Mouse (Mus musculus) layer of hippocampus, postnatal 10 days (tissue): ENCODE measurements around the gene 2210407C18Rik. TPM values are rescaled to one million over a fixed set of nuclear protein-coding genes. Genes with fewer than 3 reads are reported as not detected.
A peak's percentile ranks its signal among the peaks of the same experiment; 100 is the strongest.

ENCODE experiments used
- DNase-seq, 2 experiments: peaks; one replicate each; pipeline ENCODE4 v3.0.0; 2021; ENCODE audit warnings: low spot score in 2 of 2
- long read RNA-seq: library from polyadenylated mRNA; stranded (forward); transcript quantifications from one replicate; pipeline ENCODE4 v2.0.0, GENCODE M21; 2023
- total RNA-seq, 2 experiments: library from RNA; stranded (reverse); gene quantifications; 2 replicates each; pipeline ENCODE4 v1.2.3; 2021

The 2210407C18Rik gene
- not detected for total RNA-seq
- long read RNA-seq: 0 reads

DNA sequence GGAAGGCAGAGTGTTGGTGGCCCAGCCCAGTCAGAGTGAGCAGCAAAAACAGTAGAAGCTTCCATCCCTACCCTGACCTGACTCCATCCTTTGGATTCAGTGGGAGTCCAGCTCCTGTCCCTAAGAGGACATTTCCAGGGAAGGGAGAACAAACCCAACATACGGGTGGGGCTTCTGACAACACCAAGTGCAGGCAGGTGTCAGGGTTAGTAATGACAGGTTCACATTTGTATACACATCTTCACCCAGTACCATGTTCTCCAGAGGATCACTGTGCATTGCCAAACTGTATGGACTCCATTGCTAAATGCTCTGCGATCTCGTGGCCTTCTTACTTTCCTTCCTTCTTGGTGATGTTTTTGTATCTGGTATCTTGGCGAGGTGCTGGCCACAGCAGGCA, at the start of gene 2210407C18Rik:
Gene 2210407C18Rik (minus strand): TSS at position 101 of the 400 bp plus-strand sequence.
- no peak for DNase-seq

DNA sequence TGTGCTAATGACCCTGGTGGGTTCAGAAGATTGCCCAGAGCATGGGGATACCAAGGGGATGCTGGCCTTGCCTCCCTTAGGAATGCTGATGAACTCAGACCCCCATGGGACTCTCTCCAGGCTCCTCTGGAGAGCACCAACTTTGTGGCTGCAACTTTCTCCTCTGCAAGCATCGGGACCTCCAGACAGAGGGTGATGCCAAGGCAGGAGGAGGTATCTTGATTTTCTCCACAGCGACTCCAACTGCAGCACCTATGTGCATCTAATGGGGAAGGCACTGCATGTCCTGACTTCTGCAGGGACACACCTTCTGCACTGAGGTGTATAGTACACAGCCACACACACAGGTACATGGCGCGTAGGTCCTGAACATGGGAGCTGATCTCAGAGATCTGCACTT, 42.7 kb upstream of the 2210407C18Rik start, which contains the start of gene Olfr322:
Gene Olfr322 (plus strand): TSS at position 187 of the 400 bp plus-strand sequence.
- DNase-seq: no peak

DNA sequence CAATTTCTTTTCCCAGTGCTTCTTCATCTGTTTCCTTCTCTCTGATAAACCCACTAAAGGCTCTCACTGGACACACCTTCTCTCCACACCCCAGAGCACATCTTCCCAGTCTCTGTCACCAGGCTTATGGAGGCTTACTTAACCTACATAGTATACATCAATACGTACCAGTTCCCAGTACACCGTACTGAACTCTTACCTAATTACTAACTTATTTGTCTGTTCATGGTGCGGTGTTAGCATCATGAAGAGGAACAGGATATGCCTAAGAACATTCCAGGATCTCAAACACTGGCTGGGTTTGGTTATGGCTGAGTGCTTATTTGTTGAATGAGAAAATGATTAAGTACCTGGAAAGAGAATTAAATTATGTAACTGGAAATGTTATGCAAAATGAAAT, 39.3 kb upstream of the 2210407C18Rik start:
- DNase-seq: no peak

DNA sequence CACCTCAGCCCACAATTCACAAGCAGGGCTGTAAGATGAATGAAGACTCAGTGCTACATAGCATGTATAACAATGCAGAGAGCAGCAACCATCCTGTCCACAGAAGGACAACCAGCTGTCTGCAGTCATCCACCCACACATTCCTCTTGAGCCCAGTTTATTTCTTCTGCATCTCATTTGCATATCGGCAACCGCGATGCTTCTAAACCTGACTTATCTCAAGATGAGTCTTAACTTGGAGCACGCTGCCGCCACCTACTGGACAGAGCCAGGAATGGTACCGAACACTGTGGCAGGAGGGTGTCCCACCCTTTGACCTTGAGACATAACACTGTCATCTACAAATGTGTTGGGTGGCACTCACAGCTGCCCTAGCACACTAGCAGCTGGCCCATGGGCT, 27.5 kb upstream of the 2210407C18Rik start:
- DNase-seq: peak; percentile 26 to 27

DNA sequence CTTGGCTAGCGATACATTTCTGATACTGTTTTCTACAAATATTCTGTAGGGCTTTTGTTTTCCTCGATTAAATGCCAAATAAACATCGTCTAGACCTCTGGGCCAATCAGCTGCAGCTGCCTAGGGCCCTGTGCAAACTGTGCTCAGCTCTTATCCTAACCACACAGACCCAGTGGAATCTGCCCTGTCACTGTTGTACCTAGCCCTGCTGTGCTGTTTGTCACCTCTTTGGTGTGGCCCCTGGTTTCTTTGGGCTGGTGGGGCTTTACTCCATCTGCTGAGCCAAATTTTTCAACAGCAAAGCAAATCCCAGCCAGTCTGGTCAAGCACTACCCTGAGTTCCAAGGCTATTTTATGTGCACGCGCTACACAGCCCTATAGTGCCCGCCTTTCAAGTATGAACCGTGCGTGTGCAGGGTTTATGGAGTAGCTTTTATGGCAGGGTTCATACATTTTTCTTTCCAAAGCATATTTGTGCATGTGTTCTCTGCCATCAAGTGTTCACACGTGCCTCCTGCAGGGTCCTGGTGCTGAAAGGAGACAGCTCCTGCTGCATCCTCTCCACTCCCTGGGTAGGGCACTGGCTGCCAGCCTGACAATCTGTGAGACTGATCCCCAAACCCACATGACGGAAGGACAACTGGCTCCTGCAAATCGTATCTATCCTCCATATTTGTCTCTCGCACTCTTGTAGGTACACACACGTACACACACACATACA, 25.9 kb upstream of the 2210407C18Rik start:
- DNase-seq: no peak

DNA sequence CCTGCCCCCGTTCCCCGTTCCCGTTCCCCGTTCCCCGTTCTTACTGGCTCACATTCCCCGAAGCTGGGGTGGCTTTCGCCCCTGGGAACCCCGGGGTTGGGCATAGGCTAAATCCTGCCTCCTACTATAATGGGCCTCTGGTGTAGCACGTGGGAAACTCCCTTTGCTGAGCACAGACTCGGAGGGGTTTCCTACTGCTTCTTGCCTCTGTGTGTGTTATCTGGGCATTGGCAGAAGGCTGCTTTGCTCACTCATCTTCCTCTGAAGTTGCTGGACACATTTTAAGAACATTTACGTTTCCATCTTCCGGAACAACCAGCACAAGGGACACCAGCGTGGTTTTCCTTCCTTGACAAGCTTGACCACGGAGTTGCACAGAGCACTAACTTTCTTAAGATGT, 25.2 kb upstream of the 2210407C18Rik start:
- no peak for DNase-seq

DNA sequence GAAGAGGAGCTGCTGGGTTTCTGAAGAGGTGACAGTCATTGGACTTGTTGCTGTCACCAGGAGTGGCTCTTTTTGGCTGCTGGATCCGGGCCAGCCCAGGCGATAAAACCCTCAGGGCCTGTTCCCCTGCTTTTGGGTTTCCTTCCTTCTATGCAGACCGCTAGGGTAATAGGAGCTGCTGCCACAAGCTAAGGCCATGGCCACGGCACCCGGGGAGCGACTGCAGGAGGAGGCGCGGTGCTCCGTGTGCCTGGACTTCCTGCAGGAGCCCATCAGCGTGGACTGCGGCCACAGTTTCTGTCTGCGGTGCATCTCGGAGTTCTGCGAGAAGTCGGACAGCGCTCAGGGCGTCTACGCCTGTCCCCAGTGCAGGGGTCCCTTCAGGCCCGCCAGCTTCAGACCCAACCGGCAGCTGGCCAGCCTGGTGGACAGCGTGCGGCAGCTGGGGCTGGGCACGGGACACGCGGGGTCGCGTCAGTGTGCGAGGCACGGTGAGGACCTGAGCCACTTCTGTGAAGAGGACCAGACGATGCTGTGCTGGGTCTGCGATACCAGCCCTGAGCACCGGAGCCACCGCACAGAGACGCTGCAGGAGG, 24.5 kb upstream of the 2210407C18Rik start, which contains the start of gene Trim58:
Gene Trim58 (plus strand): TSS at position 194 of the 596 bp plus-strand sequence.
- DNase-seq: peak in 1 of 2 experiments; percentile 23

DNA sequence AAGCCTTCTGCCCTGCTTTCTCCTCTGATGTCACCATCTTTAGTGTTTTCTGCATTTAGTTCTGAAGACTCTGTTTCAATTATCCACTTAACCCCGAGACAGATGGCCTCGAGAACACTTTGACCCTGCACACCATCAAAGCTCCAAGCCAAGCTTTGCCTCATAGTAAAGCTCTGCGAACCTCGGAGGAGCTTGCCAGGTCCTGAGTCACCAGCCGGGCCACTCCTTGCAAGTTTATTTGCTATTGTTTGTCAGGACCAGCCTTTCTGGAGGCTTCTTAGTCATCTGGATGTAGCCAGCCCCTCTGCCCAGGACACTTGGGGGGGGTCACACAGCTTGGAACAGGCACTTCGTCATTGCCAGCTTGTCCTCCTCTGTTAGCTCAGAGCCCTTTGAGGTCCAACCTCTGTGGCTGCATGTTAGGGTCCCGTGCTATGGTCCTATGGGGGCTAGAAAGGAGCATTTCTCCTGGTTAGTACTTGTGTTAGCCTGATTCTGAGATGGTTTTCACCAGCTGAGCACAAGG, 22.4 kb upstream of the 2210407C18Rik start:
- DNase-seq: no peak

DNA sequence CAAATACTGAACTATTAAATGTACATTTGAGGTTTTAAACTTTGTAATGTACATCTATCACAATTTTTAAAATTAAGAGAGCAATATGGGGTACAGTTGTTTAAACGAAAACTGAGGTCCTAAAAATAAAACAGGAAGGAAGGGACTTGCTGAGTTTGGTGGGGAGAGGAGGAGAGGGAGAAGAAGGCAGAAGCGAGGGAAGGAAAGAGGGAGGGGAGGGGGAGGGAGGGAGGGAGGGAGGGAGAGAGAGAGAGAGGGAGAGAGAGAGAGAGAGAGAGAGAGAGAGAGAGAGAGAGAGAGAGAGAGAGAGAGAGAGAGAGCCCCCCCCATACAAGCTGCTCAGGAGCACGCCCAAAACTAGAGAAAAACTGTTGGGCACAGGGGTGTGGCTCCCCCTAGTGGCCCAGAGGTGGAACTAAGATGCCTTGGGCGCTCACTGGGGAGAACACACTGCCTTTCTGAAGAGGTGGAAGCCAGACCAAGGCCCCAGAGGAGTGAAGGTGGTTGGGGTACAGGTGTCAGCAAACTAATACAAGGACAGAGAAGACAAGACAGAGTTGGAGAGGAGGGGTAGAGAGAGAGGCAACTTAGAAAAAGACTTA, 20.6 kb upstream of the 2210407C18Rik start:
- DNase-seq: peak; percentile 62 to 73

DNA sequence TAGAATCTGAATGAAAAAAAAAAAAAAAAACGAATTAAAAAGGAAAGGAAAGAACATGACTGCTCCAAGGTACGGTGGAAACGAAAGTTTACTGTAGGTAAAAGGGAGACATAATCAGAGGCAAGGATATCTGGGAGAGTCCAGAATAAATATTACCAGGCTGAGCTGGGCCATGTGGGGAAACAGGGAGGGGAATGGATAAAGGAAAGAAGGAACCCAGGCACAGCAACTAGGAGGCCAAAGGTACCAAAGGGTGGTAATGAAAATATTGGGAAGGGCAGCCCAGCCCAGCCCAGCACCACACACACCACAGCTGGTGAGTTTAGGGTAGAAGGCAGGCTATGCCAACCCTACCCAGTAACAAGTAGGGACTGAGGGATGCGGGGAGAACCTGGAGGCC, 19.0 kb upstream of the 2210407C18Rik start:
- no peak for DNase-seq

DNA sequence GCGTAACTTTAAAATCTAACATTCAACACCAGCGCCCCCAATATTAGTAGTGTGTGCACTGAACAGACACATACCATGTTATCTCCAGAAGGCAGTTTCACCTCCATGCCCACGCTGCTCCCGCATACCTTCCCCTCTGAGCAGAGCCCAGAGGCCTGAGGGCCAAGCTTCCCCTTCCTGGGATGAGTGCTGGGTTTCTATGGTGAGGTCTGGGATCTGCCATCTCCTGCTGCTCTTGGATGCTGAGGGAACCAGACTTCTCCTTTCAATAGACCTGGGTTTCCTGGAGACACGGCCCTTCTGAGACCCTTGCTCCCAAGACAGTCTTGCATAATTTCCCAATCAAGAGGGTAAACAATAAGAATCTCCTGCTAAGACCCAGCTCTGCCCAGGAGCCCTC, 14.5 kb upstream of the 2210407C18Rik start, which contains the start of gene Olfr323:
Gene Olfr323 (minus strand): TSS at position 101 of the 400 bp plus-strand sequence.
- no peak for DNase-seq

DNA sequence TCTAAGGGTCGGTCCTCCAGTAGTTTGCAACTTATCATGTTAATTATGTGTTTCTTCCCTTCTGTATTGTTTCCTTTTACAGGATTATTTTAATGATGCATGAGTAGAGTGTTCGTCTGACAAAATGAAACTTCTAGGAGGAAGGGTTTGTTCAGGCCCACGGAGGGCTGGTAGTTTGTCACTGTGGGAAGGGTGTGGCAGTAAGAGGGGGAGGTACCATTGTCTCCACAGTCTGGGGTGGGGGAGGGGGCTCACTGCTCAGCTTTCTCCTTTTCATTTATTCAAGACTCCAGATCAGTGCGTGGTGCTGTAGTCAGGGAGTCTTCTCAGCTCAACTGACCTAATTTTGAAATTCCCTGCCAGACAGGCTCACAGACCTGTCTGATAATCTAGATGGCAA, 10.3 kb upstream of the 2210407C18Rik start:
- no peak for DNase-seq

DNA sequence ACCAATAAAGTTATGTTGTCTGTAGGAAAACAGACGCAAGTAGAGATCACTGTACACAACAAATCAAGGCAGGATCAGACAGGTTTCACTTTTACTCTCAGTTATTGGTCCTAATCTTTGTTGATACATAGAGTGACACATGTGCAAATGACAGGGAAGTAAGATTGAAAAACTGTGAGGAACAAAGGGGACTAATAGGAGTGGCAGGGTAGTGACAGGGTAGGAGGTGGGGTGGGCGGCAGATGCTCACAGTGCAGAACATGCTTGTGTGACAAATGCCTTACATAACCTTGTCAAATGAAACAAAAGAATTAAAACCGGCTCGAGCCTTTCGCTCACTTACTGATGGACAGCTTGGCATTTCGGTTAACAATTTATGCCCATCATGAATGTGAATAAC, 2.9 kb upstream of the 2210407C18Rik start:
- DNase-seq: no peak

DNA sequence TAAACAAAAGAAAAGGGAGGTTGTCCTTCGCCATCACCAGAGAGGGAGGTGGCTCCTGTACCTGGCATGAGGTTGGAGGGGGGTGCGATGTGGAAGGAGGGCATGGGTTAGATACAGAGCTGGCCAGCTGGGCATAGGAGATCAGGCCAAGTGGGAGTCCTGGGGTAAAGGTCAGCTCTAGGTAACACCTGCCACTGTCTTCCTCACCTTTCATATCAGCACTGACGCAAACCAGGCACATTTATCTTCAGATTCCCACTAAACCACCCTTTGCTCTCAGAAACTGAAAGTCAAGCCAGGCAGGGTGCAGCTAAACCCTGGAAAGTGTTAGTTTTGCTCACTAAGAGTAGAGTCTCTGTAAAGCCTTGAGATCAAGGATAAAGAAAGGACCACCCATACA, 2.5 kb upstream of the 2210407C18Rik start:
- no peak for DNase-seq

DNA sequence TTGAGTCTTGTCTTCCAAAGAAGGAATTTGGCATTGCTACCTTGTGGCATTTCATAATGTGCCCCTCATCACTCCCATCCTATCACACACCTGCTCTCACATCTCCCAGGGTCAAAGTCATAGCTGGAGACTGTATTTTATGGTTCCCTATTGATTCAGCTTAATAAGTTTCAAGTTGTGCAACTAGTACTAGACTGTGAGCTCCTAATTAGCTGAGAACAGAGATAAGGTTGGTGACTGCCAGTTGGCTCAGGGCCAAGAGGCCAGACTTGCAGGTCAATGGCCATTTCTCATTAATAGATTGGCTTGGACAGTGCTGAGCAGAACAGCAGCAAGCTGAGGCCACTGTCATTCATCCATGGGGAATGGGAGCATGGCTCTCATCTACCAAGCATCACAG, 1.3 kb downstream of the 2210407C18Rik start:
- DNase-seq: no peak

DNA sequence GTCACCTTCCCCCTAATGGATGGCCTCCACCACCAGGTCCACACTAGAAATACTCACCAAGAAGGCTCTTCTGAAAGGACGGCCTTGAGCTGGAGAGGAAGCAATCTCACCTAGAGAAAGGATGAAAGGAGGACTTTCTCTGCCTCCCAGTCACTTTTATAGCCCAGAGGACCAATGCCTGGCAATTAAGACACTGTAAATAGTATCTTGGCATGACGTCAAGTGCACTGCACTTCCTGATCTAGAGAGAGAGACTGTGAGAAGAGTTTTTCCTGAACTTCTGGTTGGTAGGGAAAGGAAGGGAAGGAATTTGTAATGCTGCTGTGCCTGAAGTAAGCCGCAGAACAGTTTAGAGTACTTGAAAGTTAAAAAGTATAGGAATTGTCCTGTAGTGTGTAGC, 2.5 kb downstream of the 2210407C18Rik start:
- DNase-seq: no peak

DNA sequence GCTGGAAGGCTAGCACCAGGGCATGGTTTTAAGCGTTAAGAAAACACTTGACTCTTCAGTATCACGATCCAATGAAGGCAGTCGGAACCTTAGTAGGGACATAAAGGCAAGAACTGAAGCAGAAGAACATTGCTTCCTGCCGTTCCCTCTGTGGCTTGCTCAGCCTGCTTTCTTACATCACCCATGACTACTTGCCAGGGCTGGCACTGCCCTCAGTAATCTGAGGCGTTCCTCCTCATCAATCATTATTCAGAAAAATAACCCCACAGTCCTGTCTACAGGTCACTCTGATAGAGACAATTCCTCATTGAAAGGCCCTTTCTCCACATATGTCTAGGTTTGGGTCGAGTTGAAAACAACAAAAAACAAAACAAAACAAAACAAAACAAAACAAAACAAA, 8.8 kb downstream of the 2210407C18Rik start:
- no peak for DNase-seq

DNA sequence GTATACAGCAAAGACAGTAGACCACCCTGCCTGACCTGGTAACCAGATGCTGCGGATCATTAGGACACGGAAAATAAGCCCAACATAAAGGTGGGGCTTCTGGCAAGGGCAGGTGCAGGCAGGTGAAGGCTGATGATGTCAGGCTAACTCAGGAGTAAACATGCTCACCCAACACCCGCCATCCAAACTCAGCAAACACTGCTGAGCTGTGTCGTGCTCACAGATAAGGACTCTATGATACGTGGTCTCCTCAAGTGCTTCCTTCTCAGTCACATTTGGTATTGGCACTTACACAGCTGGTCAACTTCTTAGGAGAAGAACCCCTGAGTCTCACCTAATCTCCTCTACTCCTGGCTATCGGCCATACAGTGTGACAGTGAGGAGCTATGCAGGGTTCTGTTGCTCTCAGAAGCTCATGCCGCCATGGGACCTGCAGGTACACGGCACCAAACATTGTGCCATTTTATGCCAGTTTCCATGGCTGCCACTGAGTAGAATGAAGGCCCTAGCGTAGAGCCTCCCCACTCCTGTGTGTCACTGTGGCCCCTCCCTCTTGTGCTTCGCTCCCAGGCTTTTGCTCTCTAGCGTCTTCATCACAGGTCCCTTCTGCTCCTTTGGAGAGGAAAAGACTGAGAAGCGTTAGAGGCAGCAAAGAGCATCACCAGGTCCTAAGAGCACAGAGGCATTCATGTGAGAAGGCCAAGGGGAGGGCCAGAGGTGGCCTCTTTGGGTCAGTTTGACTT, 9.5 kb downstream of the 2210407C18Rik start:
- DNase-seq: no peak

DNA sequence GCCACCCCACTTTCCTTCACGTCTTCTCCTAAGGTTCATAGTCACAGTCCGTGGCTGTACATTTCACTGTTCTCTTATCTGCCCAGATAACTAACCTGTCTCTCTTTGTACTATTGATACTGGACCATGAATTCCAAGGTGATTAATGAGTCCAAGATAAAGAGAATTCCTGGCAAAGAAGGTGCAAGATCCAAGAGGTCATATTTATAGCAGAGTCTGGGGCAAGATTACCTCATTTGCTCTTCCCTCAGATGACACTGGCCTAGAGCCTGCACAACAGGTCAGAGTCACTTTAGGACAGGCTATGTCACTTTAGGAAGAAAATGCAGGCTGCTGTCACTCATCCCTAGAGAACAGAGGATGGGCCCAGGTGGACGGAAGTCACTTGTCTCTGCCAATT, 10.6 kb downstream of the 2210407C18Rik start:
- DNase-seq: no peak

DNA sequence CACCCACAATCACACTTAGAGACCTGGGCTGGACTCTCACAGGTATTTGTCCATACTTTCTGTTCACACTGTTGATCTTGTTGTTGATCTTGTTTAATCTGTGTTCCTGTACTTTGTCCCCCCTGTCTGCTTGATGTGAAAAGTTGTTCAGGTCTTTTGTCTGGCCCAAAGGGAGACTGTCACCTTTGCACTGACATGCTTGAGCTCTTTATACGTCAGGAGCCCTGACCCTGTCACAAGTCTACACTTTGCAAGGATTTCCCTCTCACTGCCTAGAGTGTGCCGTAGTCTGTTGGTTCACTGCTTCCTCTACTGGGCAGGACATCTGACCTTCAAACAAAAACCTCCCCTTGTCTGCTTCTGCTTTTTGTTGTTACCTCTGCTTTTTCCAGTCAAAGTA, 11.2 kb downstream of the 2210407C18Rik start:
- no peak for DNase-seq

DNA sequence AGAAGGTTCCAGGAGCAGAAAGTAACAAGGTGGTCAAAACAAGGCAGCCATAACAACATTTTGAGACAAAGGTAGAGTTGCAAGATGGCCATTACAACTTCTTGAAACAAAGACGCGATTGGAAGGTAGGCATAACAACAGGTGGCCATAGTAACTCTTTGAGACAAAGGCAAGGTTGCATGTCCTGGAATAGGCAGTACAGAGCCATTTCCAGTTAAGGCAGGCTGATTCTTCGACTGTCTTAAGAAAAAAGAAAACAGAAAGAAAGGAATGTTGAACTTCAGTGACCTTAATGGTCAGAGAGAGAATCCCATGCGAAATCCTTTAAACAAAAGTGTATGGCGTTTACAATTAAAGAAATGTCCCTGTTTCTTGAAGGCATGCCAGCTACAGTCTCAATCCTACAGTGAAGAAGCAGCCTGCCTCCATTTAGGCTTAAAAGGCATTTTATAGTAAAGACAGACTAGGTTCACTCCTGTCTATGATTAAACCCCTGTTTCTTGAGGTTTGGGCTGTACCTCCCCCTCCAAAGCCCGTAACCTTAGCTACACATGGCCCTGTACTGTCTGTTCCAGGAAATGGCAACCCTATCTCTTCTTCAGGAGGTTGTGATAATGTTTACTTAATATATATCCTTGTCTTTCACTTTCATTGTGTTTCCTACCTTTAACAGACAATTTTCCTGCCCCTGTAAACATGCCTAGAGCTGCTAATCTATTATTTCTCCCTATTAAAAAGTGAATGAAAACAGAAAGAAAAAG, 12.9 kb downstream of the 2210407C18Rik start:
- DNase-seq: no peak
